Mouse (Mus musculus) heart, embryonic 15.5 days (tissue): ENCODE results near the gene Pi16. TPM values are rescaled to one million over a fixed set of nuclear protein-coding genes. Genes with fewer than 3 reads are reported as not detected.
A peak's percentile ranks its signal among the peaks of the same experiment; 100 is the strongest.

Experiments
- ATAC-seq: fragments of 200-750 bp; cut with Nextera tagmentation; replicated peaks from 2 replicates; pipeline ENCODE4 v1.8.0; 2017; ENCODE audit warnings: low read depth, moderate TSS enrichment; ENCODE audit not compliant: insufficient number of reproducible peaks, insufficient read depth, low FRiP score
- H3K27ac ChIP-seq: fragments of 300-500 bp; sonication (generic); 2 replicates; pipeline ENCODE4 v1.5.1; 2015; ENCODE audit warnings: mild to moderate bottlenecking, inconsistent platforms
- H3K27me3 ChIP-seq: fragments of 300-500 bp; sonication (generic); 2 replicates; pipeline ENCODE4 v1.6.1; 2015; ENCODE audit warnings: inconsistent platforms
- H3K36me3 ChIP-seq: fragments of 300-500 bp; sonication (generic); 2 replicates; pipeline ENCODE4 v1.6.1; 2015; ENCODE audit warnings: mild to moderate bottlenecking, inconsistent platforms
- H3K4me1 ChIP-seq: fragments of 300-500 bp; sonication (generic); replicated peaks from 2 replicates; pipeline ENCODE4 v1.6.1; 2015; ENCODE audit warnings: inconsistent platforms
- H3K4me2 ChIP-seq: fragments of 300-500 bp; sonication (generic); 2 replicates; pipeline ENCODE4 v1.6.1; 2015; ENCODE audit warnings: inconsistent platforms, mild to moderate bottlenecking, moderate library complexity
- H3K4me3 ChIP-seq: fragments of 300-500 bp; sonication (generic); 2 replicates; pipeline ENCODE4 v1.5.1; 2015; ENCODE audit warnings: mild to moderate bottlenecking, inconsistent platforms
- H3K9ac ChIP-seq: fragments of 300-500 bp; sonication (generic); 2 replicates; pipeline ENCODE4 v1.6.1; 2015; ENCODE audit warnings: mild to moderate bottlenecking, inconsistent platforms
- H3K9me3 ChIP-seq: fragments of 300-500 bp; sonication (generic); replicated peaks from 2 replicates; pipeline ENCODE4 v1.6.1; 2016; ENCODE audit warnings: inconsistent platforms
- WGBS: fragments of 180-500 bp; shearing (Covaris S2); methylation state at CpG from one replicate; pipeline ENCODE4 v1.1.7; 2015; ENCODE audit warnings: mixed read lengths; 5-methylcytosine and 5-hydroxymethylcytosine counted together
- polyA plus RNA-seq: library from polyadenylated mRNA; unstranded; fragments of >200 nt; fragmentation: Nextera tagmentation; extraction: Ambion mirVana; gene quantifications from 2 replicates; pipeline ENCODE4 v1.2.1, GENCODE M21; 2015

The Pi16 gene
- polyA plus RNA-seq, 1 experiment from 2014 or later, result 4.3 TPM

DNA sequence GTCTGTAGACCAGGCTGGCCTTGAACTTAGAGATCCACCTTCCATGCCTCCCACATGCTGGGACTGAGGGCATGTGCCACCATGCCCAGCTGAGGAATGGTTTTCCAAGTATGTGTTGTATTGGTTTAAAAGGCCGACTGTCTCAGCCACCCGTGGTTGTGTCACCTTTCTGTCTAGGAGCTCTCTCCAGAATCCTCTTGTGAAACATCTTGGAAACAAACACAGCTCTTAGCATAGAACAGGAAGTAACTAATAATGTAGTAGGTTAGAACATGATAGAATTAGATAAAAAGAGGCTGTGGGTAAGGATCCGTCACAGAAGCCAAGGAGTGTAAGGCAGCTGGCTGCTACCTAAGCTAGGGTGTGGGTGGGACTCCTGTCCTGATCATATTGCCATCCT lies 24.5 kb upstream of the Pi16 start:
- Histone ChIP-seq H3K27me3 (no peaks in the 10 kb centered on the region), H3K27ac (no peak overlapping the region), H3K4me2 (no peak overlapping the region), H3K36me3 (peaks cover 34% of the 10 kb centered on the region), H3K9ac (no peak overlapping the region), H3K9me3 (no peaks in the 10 kb centered on the region), H3K4me3 (no peak overlapping the region), H3K4me1 (no peaks in the 10 kb centered on the region)
- 75% methylated on average over 3 of the region's 3 CpGs for WGBS
- ATAC-seq, result no peak

DNA sequence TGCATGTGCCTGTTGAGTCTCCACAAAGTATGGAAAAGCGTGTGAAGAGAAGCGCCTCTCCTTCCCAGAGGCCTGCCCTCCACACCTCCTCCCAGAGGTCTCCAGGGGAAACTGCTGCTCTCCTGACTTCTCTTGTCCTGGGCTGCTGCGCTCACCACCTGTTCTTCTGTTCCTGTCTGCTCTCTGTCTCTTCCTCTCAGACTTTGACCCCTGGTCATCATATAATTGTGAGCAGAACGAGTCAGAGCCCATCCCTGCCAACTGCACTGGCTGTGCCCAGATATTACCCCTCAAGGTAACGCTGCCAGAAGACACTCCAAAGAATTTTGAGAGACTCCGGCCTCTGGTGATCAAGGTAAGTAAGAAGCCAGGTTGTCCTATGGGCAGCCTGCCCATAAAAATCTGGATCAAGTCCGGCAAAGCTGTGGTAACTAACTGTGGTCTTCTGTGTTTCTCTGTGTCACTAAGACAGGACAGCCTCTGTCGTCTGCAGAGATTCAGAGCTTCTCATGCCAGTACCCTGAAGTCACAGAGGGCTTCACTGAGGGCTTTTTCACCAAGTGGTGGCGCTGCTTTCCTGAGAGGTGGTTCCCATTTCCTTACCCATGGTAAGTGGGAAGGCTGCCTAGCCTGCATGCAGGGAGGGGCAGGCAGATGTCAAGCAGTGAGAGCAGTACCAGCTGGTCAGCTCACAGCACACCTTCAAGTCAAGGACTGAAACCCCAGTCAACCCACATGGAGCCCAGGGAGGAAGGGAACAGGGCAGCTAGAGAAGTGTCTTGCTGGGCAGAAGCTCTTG lies 23.5 kb upstream of the Pi16 start:
- no peak for ATAC-seq
- Histone ChIP-seq H3K4me3 (no peak overlapping the region), H3K27me3 (no peaks in the 10 kb centered on the region), H3K36me3 (peaks cover 37% of the 10 kb centered on the region), H3K4me1 (no peaks in the 10 kb centered on the region), H3K4me2 (no peak overlapping the region), H3K9me3 (no peaks in the 10 kb centered on the region), H3K27ac (no peak overlapping the region), H3K9ac (no peak overlapping the region)
- 77% methylated on average over 9 of the region's 9 CpGs for WGBS

DNA sequence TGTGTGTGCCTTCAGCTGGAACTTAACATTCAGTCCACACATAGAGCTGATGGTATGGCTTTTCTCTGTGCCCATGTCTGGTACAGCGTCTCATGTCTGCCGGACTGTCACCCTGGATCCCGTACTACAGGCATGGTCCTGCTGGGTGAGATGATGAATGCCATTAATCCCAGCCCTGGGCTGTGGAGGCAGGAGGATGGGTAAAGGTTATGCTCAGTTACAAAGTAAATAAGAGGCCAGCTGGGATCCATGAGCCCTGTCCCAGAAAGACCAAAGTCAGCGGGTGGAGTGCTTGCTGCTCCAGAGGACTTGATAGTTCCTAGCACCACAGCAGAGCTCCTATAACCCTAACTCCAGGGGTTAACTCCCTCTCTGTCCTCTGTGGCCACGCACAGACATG lies 21.6 kb upstream of the Pi16 start:
- Histone ChIP-seq H3K27me3 (no peaks in the 10 kb centered on the region), H3K27ac (no peak overlapping the region), H3K9ac (no peak overlapping the region), H3K4me3 (no peak overlapping the region), H3K4me1 (peaks cover 4% of the 10 kb centered on the region; the same call in 1 of the 2 replicates), H3K9me3 (no peaks in the 10 kb centered on the region), H3K36me3 (peaks cover 47% of the 10 kb centered on the region), H3K4me2 (no peak overlapping the region)
- ATAC-seq, result no peak
- 78% methylated on average over 5 of the region's 5 CpGs for WGBS

DNA sequence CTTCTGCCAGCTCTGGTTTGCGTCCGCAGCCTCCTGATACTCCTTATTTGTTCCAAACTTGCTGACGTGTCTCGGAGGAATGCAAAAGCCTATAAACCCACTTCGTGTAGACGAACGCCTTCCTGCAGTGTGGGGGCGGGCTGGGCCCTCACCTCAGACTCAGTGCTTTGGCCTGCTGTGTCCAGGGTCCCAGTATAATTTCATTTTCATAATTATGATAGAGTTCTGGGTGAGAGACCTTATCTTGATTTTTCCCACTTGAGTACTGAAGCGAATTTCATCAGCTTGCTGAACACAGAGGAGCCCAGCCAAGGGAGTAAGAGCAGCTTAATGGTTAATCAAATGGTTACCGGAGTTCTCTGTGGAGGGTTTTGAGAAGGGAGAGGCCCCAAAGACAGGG lies 20.2 kb upstream of the Pi16 start:
- ATAC-seq, result no peak
- H3K36me3 ChIP-seq, result peaks cover 54% of the 10 kb centered on the region
- WGBS, result 54% methylated on average over 10 of the region's 10 CpGs

DNA sequence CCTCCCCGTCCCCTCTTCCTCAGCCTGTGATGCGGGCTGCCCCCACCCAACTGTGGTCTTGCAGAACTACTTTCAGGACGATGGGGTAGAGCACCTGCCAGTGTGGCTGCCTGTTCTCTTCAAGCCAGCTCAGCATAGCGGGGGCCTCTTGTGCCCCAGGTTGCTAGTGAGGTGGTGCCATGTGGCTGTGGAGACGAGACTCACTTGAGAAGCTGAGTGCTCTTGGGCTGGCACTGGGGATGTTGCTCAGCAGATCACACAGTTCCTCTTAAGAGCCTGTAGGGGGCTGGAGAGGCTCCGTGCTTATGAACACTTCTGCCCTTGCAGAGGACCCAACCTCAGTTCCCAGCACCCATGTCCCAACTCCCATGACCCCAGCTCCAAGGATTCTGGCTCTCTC lies 19.7 kb upstream of the Pi16 start:
- Histone ChIP-seq H3K9me3 (no peaks in the 10 kb centered on the region), H3K27ac (no peak overlapping the region), H3K27me3 (no peaks in the 10 kb centered on the region), H3K4me1 (peaks cover 7% of the 10 kb centered on the region; the same call in 1 of the 2 replicates), H3K36me3 (peaks cover 54% of the 10 kb centered on the region), H3K9ac (no peak overlapping the region), H3K4me2 (no peak overlapping the region), H3K4me3 (no peak overlapping the region)
- 89% methylated on average over 6 of the region's 6 CpGs for WGBS
- no peak for ATAC-seq

More for the DNA sequence above, 20.2 kb upstream of the Pi16 start:
- Histone ChIP-seq H3K27ac (no peak overlapping the region), H3K9me3 (no peaks in the 10 kb centered on the region), H3K4me3 (no peak overlapping the region), H3K9ac (no peak overlapping the region), H3K27me3 (no peaks in the 10 kb centered on the region), H3K4me2 (no peak overlapping the region), H3K4me1 (peaks cover 7% of the 10 kb centered on the region; the same call in 1 of the 2 replicates)

DNA sequence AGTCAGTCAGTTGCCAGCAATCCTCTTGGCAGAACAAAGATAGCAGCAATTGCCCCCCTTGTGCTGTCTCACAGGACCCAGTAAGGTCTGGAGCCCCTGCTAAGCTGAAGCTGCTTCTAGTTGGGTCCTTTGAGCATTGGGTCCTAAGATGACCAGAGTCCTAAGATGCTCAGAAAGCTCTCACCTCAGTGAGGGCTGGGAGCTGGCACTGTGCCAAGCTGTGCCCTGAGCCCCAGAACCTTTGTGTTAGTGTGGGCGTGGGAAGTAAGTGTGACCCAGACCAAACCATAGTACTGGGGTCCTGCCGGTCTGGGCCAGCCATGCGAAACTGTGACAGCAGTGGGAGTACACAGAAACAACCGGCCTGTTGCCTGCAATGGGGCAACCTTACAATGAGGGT lies 18.2 kb upstream of the Pi16 start:
- Histone ChIP-seq H3K9ac (no peak overlapping the region), H3K4me2 (no peak overlapping the region), H3K4me3 (no peak overlapping the region), H3K27me3 (no peaks in the 10 kb centered on the region), H3K4me1 (peaks cover 13% of the 10 kb centered on the region), H3K9me3 (no peaks in the 10 kb centered on the region), H3K36me3 (peaks cover 48% of the 10 kb centered on the region), H3K27ac (no peak overlapping the region)
- ATAC-seq, result no peak
- 84% methylated on average over 4 of the region's 4 CpGs for WGBS

DNA sequence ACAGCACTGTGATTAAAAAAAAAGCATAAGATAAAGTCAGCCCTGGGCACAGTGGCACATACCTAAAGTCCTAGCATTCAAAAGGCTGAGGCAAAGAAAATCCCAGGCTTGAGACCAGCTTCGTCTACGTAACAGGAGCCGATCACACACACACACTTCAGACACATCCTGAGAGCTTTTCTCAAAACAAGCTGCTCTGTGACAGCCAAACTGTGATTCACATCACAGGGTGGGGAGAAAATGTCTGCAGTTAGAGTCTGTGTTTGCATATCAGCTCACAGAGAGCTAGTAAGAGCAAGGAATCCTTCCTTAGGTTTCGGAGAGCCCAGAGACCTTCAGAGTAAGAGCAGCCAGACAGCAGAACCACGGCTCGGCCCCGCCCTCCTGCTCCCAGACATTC lies 16.6 kb upstream of the Pi16 start:
- Histone ChIP-seq H3K36me3 (peaks cover 39% of the 10 kb centered on the region; the same call in 1 of the 2 replicates), H3K9ac (no peak overlapping the region), H3K27me3 (no peaks in the 10 kb centered on the region), H3K27ac (no peak overlapping the region), H3K4me3 (no peak overlapping the region), H3K4me2 (no peak overlapping the region), H3K9me3 (no peaks in the 10 kb centered on the region), H3K4me1 (peaks cover 30% of the 10 kb centered on the region)
- WGBS, result 84% methylated on average over 7 of the region's 7 CpGs
- ATAC-seq, result no peak

DNA sequence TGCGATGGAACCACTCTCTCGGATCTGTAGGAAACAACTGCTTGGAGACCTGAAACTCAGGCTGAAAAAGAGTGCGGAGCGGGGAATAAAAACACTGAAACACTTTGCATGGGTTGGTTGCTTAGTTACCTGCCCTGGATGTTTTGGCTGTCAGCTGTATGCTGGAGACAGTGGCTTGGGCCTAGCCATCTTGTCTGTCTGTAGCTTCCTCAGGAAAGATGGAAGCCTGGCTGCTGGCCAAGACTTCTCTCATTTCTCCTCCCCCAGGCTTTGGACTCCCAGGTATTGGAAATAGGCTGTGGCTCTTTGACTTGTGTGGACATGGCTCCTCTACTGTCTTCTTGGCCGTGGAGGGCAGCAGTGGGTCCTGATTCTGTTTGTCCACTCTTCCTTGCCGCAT lies 16.1 kb upstream of the Pi16 start:
- peaks cover 34% of the 10 kb centered on the region; the same call in 1 of the 2 replicates for H3K36me3 ChIP-seq
- 88% methylated on average over 6 of the region's 6 CpGs for WGBS
- H3K4me2 ChIP-seq, result no peak overlapping the region
- no peak overlapping the region for H3K27ac ChIP-seq
- H3K4me1 ChIP-seq, result peaks cover 31% of the 10 kb centered on the region
- ATAC-seq, result no peak
- no peaks in the 10 kb centered on the region for H3K27me3 ChIP-seq
- no peak overlapping the region for H3K9ac ChIP-seq
- H3K4me3 ChIP-seq, result no peak overlapping the region
- H3K9me3 ChIP-seq, result no peaks in the 10 kb centered on the region

DNA sequence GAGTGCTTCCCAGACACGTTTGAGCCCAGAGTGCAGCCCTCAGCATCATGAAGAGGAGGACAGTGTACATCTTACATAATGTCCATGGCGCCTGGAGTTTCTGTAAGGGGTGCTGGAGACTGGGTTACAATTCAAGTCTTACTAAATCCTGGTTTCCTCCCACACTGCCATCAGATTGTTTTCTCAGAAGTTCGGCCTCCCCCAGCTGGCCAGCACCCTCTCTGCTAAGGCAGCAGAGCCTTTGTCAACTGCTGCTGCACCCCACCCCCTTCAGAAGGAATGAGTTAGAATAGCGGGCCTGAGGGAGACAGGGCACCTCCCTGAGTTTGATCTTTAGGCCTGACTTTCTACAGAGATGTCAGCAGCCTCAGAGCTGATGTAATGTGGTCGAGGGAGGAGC lies 15.3 kb upstream of the Pi16 start:
- no peak for ATAC-seq
- Histone ChIP-seq H3K9me3 (no peaks in the 10 kb centered on the region), H3K36me3 (peaks cover 26% of the 10 kb centered on the region; the same call in 1 of the 2 replicates), H3K27ac (no peak overlapping the region), H3K4me1 (peaks cover 31% of the 10 kb centered on the region), H3K4me3 (no peak overlapping the region), H3K27me3 (no peaks in the 10 kb centered on the region), H3K9ac (no peak overlapping the region), H3K4me2 (no peak overlapping the region)
- 51% methylated on average over 5 of the region's 5 CpGs for WGBS

DNA sequence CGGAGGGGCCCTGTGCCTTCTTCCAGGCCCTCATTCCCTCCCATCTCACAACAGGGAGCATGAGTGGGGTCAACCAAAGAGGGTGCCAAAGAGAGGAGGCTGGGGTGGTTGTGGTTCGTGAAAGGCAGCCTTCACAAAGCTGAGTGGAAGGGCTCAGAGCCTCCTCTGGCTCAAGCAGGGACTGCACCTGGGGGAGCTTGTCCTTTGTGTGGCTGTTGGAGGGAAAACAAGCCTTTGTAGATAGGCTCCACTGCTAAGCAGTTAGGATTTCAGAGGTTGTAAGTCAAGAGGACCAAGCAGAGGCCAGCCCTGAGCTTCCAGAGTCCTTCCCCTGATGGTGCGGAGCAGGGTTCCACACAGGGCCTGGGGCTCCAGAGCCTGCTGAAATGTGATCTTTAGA lies 14.4 kb upstream of the Pi16 start:
- Histone ChIP-seq H3K27me3 (no peaks in the 10 kb centered on the region), H3K4me2 (no peak overlapping the region), H3K27ac (peak overlapping the region; percentile 3; the same call in 1 of the 2 replicates), H3K9ac (no peak overlapping the region), H3K9me3 (no peaks in the 10 kb centered on the region), H3K4me3 (no peak overlapping the region), H3K36me3 (peaks cover 20% of the 10 kb centered on the region; the same call in 1 of the 2 replicates), H3K4me1 (peaks cover 31% of the 10 kb centered on the region)
- WGBS, result 47% methylated on average over 3 of the region's 3 CpGs
- no peak for ATAC-seq

DNA sequence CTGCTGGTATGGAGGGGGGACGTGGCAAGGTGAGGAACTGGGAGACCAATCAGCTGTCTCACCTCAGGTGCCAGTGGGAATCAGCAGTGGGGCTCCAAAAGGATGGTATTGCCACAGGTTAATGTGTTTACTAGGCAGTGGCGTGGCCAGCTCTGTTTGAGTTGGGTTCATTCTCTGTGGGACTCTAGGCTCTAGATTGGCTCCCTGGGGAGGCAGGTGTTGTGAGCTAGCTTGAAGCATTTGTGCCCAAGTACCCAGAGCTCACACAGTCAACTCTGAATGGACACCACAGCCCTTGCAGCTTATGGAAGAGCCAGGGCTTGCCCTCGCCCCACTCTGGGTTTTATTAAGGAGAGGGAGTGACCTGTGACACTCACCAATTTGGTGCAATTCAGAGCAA lies 13.6 kb upstream of the Pi16 start:
- no peak overlapping the region for H3K4me2 ChIP-seq
- H3K27ac ChIP-seq, result peak overlapping the region; percentile 3; the same call in 1 of the 2 replicates
- no peaks in the 10 kb centered on the region for H3K9me3 ChIP-seq
- WGBS, result 80% methylated on average over 3 of the region's 3 CpGs
- no peak overlapping the region for H3K4me3 ChIP-seq
- peaks cover 19% of the 10 kb centered on the region; the same call in 1 of the 2 replicates for H3K36me3 ChIP-seq
- ATAC-seq, result no peak
- H3K9ac ChIP-seq, result no peak overlapping the region
- peaks cover 31% of the 10 kb centered on the region for H3K4me1 ChIP-seq
- no peaks in the 10 kb centered on the region for H3K27me3 ChIP-seq
